Mouse (Mus musculus) hindbrain, embryonic 13.5 days (tissue): ENCODE results near the gene Gm11985. TPM values are rescaled to one million over a fixed set of nuclear protein-coding genes. Genes with fewer than 3 reads are reported as not detected.
A peak's percentile ranks its signal among the peaks of the same experiment; 100 is the strongest.

Experiments
- ATAC-seq: fragments of 200-750 bp; cut with Nextera tagmentation; 2 replicates; pipeline ENCODE4 v1.8.0; 2017; ENCODE audit warnings: moderate TSS enrichment; ENCODE audit not compliant: low FRiP score
- H3K27ac ChIP-seq: fragments of 300-500 bp; sonication (generic); 2 replicates; pipeline ENCODE4 v1.5.1; 2015; ENCODE audit warnings: inconsistent platforms, mild to moderate bottlenecking, moderate library complexity
- H3K27me3 ChIP-seq: fragments of 300-500 bp; sonication (generic); 2 replicates; pipeline ENCODE4 v1.6.1; 2015; ENCODE audit warnings: mild to moderate bottlenecking, inconsistent platforms
- H3K36me3 ChIP-seq: fragments of 300-500 bp; sonication (generic); 2 replicates; pipeline ENCODE4 v1.6.1; 2015; ENCODE audit warnings: mild to moderate bottlenecking, inconsistent platforms
- H3K4me1 ChIP-seq: fragments of 300-500 bp; sonication (generic); replicated peaks from 2 replicates; pipeline ENCODE4 v1.6.1; 2015; ENCODE audit warnings: inconsistent platforms
- H3K4me2 ChIP-seq: fragments of 300-500 bp; sonication (generic); 2 replicates; pipeline ENCODE4 v1.6.1; 2015; ENCODE audit warnings: inconsistent platforms, mild to moderate bottlenecking, moderate library complexity
- H3K4me3 ChIP-seq: fragments of 300-500 bp; sonication (generic); 2 replicates; pipeline ENCODE4 v1.5.1; 2015; ENCODE audit warnings: mild to moderate bottlenecking, inconsistent platforms
- H3K9ac ChIP-seq: fragments of 300-500 bp; sonication (generic); 2 replicates; pipeline ENCODE4 v1.6.1; 2015; ENCODE audit warnings: mild to moderate bottlenecking, inconsistent platforms
- H3K9me3 ChIP-seq: fragments of 300-500 bp; sonication (generic); 2 replicates; pipeline ENCODE4 v1.6.1; 2016; ENCODE audit warnings: inconsistent platforms
- WGBS: fragments of 180-500 bp; shearing (Covaris S2); methylation state at CpG from one replicate; pipeline ENCODE4 v1.1.7; 2015; 5-methylcytosine and 5-hydroxymethylcytosine counted together
- polyA plus RNA-seq: library from polyadenylated mRNA; unstranded; fragments of >200 nt; fragmentation: Nextera tagmentation; extraction: Ambion mirVana; gene quantifications from 2 replicates; pipeline ENCODE4 v1.2.1, GENCODE M21; 2015

Gm11985 gene
- polyA plus RNA-seq, 1 experiment from 2014 or later = not detected

DNA sequence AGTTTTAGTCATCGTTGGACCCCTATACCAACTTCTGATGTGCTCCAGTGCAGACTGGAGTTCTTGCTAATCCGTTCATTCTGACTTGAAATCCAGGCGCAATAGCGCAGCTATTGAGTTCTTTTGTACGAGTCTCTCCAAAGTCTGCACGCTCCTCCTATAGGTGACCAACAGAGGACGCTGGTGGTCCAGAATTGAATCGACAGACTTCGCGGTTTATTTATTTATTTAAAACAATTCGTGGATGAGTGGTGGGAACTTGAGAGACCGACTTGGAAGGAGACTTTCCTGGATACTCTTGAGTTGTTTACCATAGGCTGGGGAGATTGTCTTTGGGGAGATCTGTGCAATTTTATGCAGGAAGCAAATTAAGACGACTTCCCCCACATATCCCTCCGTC lies 26.4 kb upstream of the Gm11985 start:
- Histone ChIP-seq H3K36me3 (no peaks in the 10 kb centered on the region), H3K4me3 (peak overlapping the region; percentile 68), H3K4me1 (peaks cover 33% of the 10 kb centered on the region), H3K9ac (no peak overlapping the region), H3K9me3 (no peaks in the 10 kb centered on the region), H3K4me2 (peak overlapping the region; percentile 86), H3K27ac (no peak overlapping the region), H3K27me3 (peaks cover 35% of the 10 kb centered on the region)
- 8% methylated on average over 14 of the region's 14 CpGs for WGBS
- no peak for ATAC-seq

DNA sequence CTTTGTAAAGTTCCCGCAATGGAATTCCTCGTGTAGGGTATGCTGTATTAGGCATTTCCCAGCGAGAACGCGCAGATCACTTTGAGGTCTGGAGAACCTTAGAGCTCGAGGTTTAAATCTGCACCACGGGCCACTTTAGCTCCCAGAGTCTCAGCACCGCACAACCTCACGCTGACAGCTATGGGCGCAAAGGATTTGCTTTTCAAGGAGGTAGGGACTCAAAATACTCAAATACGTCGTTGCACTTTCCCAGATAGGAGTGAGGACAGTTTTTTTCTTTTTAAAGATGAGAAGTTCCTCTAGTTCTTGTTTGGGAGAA lies 25.9 kb upstream of the Gm11985 start:
- peak overlapping the region; percentile 86 for H3K4me2 ChIP-seq
- H3K4me3 ChIP-seq = peak overlapping the region; percentile 68
- peak overlapping the region; percentile 89 for H3K27ac ChIP-seq
- peaks cover 33% of the 10 kb centered on the region for H3K4me1 ChIP-seq
- no peaks in the 10 kb centered on the region for H3K36me3 ChIP-seq
- under 1% methylated on average over 12 of the region's 12 CpGs for whole genome bisulfite sequencing
- peak overlapping the region; percentile 82 for H3K9ac ChIP-seq
- ATAC-seq = no peak
- H3K9me3 ChIP-seq = no peaks in the 10 kb centered on the region
- H3K27me3 ChIP-seq = peaks cover 35% of the 10 kb centered on the region

DNA sequence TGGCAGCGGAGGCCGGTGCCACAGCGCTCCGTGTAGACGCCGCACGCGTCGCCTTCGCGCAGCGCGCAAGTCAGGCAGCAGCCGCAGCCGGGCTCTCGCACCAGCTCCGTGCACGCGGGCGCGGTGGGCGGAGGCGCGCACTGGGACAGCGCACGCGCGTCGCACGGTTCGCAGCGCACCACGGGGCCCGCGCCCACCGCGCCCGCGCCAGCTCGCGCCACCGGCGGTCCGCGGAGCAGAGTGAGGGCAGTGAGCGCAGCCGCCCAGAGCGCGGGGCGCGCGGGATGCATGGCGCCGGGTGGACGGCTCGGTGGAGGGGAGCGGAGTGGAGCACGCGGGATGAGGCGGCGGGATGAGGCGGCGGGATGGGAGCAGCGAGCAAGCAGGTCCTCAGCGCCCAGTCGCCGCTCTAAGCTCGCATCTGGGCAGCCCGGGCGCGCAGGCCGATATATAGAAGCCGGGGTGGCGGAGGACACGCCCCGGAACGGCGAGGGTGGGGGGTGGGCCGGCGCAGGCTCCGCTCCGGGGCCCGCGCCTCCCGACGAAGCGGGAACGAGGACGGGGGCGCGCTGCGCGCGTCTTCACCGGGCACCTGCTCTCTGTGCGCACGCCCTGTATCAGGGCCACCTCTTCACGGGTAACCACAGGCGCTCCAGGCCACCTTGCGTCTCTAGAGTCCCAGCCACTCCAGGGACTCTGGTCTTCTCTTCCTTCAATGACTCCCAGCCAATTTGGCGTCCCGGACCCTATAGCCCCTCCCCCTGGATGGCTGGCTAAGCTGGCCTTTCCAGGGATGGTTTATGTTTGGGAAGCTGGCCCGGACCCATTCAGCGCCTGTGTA lies 25.4 kb upstream of the Gm11985 start, which contains the start of gene Igfbp3:
Gene Igfbp3 (minus strand): TSS at position 423 of the 841 bp plus-strand sequence.
- no peaks in the 10 kb centered on the region for H3K36me3 ChIP-seq
- H3K4me3 ChIP-seq = peak within 1 kb of the TSS; percentile 68
- under 1% methylated on average over 99 of the region's 104 CpGs for WGBS
- peaks cover 33% of the 10 kb centered on the region for H3K4me1 ChIP-seq
- H3K27me3 ChIP-seq = peaks cover 35% of the 10 kb centered on the region
- no peaks in the 10 kb centered on the region for H3K9me3 ChIP-seq
- H3K4me2 ChIP-seq = peak within 1 kb of the TSS; percentile 86
- ATAC-seq = peak; percentile 93
- peak within 1 kb of the TSS; percentile 89 for H3K27ac ChIP-seq
- H3K9ac ChIP-seq = peak within 1 kb of the TSS; percentile 82

DNA sequence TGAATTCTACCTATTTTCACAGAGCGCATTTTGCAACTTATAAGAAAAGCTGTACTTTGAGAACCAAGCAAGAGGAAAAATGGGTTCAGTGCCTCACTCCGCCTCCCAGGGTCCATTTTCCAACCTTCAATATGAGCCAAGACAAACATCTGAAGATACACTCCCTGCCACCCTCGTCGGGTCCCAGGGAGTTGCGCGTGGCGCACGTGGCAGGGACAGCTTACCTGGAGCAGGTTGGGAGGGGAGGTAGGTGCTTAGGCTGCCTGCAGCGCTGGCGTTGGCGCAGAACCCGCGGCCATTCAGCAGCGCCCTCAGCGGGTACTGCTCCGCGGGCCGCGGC lies 24.8 kb upstream of the Gm11985 start:
- peaks cover 33% of the 10 kb centered on the region for H3K4me1 ChIP-seq
- peak overlapping the region; percentile 89 for H3K27ac ChIP-seq
- H3K4me2 ChIP-seq = peak overlapping the region; percentile 86
- H3K4me3 ChIP-seq = peak overlapping the region; percentile 68
- no peaks in the 10 kb centered on the region for H3K9me3 ChIP-seq
- 2% methylated on average over 19 of the region's 19 CpGs for WGBS
- no peak for ATAC-seq
- H3K9ac ChIP-seq = peak overlapping the region; percentile 82
- H3K27me3 ChIP-seq = peaks cover 35% of the 10 kb centered on the region
- H3K36me3 ChIP-seq = no peaks in the 10 kb centered on the region

DNA sequence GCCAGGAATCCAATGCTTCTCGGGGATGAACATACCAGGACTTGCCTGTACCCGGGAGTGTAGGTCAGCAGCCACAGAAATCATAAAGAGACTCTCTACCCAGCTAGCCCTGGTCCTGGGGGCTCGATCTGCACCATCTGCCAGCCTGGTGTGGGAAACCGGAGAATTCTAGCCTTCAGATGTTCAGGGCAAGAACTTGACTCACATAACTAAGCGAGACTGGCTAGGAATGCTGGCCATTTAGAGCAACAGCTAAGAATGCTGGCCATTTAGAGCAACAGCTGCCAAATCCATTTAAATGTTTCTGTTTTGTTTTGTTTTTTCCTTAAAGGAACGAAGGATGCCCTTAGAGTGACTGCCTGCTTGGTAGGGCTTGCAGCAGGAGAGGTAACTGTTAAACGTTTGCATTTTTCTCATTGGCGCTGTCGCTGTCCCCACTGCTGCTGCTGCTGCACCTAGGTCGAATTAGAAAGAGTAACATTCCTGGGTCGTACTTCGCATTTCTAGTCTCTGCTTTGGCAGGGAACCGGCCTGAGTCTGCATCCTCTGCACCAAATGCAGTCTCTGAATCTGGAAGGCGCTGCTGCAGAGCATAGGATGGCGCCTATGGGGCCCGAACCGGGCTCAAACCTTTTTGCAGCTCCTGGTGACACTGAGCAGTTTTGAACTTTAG lies 23.9 kb upstream of the Gm11985 start:
- WGBS = 20% methylated on average over 17 of the region's 17 CpGs
- peak overlapping the region; percentile 82; the same call in 1 of the 2 replicates for H3K9ac ChIP-seq

DNA sequence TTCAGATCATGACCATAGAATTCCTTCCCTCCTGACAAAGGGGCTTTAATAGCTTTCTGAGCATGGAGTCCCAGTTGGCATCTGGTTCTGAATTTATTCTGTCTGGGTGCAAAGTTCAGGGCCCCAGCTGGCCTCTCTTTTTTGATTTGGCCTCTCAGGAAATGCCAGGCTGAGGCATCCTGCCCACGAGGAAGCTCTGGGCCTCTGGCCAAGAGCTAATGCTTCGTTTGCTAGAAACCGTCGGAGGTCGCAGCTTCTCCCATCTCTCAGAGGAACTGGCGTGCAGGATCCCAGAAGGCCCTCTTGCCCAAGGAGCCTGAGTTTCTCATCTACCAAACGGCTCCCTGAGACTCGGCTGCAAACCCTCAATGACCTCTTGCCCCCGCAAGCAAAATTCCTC lies 22.8 kb upstream of the Gm11985 start:
- no peak overlapping the region for H3K9ac ChIP-seq
- no peak for ATAC-seq
- no peak overlapping the region; the same call in 1 of the 2 replicates for H3K4me2 ChIP-seq
- H3K9me3 ChIP-seq = no peaks in the 10 kb centered on the region
- H3K4me1 ChIP-seq = peaks cover 33% of the 10 kb centered on the region
- 19% methylated on average over 9 of the region's 9 CpGs for whole genome bisulfite sequencing
- no peak overlapping the region for H3K27ac ChIP-seq
- H3K4me3 ChIP-seq = no peak overlapping the region
- H3K27me3 ChIP-seq = peaks cover 34% of the 10 kb centered on the region
- no peaks in the 10 kb centered on the region for H3K36me3 ChIP-seq

More for the DNA sequence above, 23.9 kb upstream of the Gm11985 start:
- Histone ChIP-seq H3K4me1 (peaks cover 33% of the 10 kb centered on the region), H3K4me2 (peak overlapping the region; percentile 86), H3K27me3 (peaks cover 35% of the 10 kb centered on the region), H3K27ac (no peak overlapping the region), H3K9me3 (no peaks in the 10 kb centered on the region), H3K4me3 (peak overlapping the region; percentile 68), H3K36me3 (no peaks in the 10 kb centered on the region)
- no peak for ATAC-seq

DNA sequence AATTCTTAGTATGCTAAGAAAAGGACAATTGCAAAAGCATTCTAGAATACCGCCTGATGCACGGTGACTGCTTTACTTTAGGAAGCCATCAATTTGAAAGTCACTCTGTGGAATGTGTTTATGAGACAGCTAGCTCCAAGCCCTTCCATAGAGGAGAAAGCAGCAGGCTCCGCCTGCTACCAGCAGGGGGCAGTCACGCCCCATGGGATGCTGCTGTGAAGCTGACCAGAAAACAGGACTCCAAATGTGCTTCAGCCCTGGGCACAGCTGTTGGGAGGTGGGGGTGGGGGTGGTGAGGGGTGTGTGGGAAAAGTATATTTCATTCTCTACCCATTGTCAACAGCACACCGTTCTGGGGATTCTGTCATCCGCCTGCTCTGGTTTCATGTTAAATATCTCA lies 22.0 kb upstream of the Gm11985 start:
- Histone ChIP-seq H3K4me1 (peaks cover 33% of the 10 kb centered on the region), H3K4me3 (no peak overlapping the region), H3K9me3 (no peaks in the 10 kb centered on the region), H3K36me3 (no peaks in the 10 kb centered on the region), H3K27ac (no peak overlapping the region), H3K9ac (no peak overlapping the region), H3K27me3 (peaks cover 32% of the 10 kb centered on the region), H3K4me2 (no peak overlapping the region)
- no peak for ATAC-seq
- 13% methylated on average over 6 of the region's 6 CpGs for WGBS

DNA sequence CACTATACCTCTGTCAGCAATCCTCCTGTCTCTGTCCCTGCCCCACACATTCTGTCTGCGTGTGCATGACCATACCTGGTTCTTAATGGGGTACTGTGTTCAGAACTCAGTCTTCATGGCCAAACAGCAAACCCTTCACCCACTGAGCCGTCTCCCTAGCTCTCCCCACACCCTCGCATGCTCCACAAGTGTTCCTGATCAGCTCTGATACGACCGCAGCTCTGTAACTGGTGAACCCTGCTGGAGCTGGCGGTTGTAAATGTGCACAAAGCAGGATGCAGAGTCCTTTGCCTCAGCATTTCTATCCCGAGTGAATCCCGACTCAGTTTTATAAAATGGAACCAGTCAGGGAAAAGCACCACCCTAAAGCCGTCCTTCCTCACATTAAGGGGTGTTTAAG lies 15.5 kb upstream of the Gm11985 start:
- ATAC-seq = no peak
- Histone ChIP-seq H3K27ac (no peak overlapping the region), H3K4me3 (no peak overlapping the region), H3K4me1 (no peaks in the 10 kb centered on the region), H3K4me2 (no peak overlapping the region), H3K9ac (no peak overlapping the region), H3K36me3 (no peaks in the 10 kb centered on the region), H3K9me3 (no peaks in the 10 kb centered on the region), H3K27me3 (no peaks in the 10 kb centered on the region)
- 91% methylated on average over 9 of the region's 9 CpGs for WGBS

DNA sequence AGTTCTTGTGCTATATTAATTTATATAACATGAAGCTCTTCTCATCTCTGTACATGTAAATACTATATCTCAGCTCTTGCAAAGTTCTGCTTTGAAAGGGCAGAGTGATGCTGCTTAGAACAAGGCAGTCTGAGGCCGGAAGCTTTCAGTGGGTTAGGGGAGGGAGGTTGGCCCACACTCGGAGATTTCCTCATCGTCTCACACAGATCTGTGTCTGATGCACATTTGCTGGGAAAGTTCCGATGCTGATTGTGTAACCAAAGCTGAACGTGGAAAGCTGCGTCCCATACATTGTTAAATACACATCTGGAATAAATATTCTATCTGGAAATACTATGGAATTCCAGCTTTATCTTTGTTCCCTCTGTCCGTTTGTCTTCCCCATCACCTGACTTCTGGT lies 13.8 kb upstream of the Gm11985 start:
- Histone ChIP-seq H3K9me3 (no peaks in the 10 kb centered on the region), H3K9ac (no peak overlapping the region), H3K36me3 (no peaks in the 10 kb centered on the region), H3K4me3 (no peak overlapping the region), H3K4me2 (no peak overlapping the region), H3K27ac (no peak overlapping the region), H3K4me1 (no peaks in the 10 kb centered on the region), H3K27me3 (no peaks in the 10 kb centered on the region)
- ATAC-seq = no peak
- 87% methylated on average over 7 of the region's 7 CpGs for WGBS

DNA sequence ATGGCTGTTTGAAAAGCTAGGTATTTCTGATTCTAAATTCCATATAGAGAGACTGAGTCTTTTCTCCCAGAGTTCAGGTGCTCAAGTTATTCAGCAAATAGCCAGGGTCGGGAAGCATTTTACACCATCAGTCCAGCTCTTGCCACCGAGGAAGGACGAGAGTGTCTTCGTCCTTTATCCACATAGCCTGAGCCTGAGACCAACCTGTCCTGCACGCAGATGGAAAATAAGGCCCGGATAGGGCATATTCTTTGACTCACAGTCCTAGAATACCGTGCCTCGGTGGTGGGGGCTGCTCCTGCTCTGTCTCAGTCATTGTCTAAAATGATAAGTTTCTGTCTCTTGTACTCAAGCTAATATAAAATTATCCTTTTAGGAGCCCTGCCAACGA lies 12.0 kb upstream of the Gm11985 start:
- Histone ChIP-seq H3K9me3 (no peaks in the 10 kb centered on the region), H3K27ac (no peak overlapping the region), H3K27me3 (no peaks in the 10 kb centered on the region), H3K9ac (no peak overlapping the region), H3K4me2 (no peak overlapping the region), H3K4me3 (no peak overlapping the region), H3K4me1 (no peaks in the 10 kb centered on the region), H3K36me3 (no peaks in the 10 kb centered on the region)
- 84% methylated on average over 9 of the region's 9 CpGs for WGBS
- no peak for ATAC-seq

DNA sequence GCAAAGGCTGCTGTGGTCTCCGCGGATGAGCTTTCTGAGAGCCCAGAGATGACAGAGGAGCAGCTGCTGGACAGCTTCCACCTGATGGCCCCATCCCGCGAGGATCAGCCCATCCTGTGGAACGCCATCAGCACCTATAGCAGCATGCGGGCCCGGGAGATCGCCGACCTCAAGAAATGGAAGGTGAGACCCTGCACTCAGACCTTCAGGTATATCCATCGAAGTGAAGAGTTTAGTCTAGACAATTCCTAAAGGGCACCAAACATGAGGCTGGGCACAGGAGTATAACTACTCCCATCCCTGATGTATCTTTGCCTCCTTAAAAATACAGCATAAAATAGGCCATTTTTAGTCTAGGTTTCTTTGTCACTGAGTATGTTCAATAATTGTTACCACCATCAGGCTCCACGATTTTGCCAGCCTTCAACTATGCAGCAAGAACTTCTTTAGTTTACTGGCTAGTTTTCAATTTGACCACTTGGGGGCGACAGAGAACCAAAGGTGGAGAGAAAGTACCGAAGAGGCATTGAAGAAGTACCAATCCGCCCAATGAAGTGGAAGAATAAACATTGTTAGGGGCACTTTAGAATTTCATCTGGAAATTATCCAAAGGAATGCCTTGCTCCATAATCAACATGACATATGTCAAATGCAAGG lies 11.5 kb upstream of the Gm11985 start:
- ATAC-seq = peak; percentile 47; the same call in 1 of the 2 replicates
- Histone ChIP-seq H3K9me3 (no peaks in the 10 kb centered on the region), H3K27me3 (no peaks in the 10 kb centered on the region), H3K36me3 (no peaks in the 10 kb centered on the region), H3K27ac (no peak overlapping the region), H3K4me1 (no peaks in the 10 kb centered on the region), H3K9ac (no peak overlapping the region), H3K4me3 (no peak overlapping the region), H3K4me2 (no peak overlapping the region)
- 55% methylated on average over 14 of the region's 14 CpGs for WGBS

DNA sequence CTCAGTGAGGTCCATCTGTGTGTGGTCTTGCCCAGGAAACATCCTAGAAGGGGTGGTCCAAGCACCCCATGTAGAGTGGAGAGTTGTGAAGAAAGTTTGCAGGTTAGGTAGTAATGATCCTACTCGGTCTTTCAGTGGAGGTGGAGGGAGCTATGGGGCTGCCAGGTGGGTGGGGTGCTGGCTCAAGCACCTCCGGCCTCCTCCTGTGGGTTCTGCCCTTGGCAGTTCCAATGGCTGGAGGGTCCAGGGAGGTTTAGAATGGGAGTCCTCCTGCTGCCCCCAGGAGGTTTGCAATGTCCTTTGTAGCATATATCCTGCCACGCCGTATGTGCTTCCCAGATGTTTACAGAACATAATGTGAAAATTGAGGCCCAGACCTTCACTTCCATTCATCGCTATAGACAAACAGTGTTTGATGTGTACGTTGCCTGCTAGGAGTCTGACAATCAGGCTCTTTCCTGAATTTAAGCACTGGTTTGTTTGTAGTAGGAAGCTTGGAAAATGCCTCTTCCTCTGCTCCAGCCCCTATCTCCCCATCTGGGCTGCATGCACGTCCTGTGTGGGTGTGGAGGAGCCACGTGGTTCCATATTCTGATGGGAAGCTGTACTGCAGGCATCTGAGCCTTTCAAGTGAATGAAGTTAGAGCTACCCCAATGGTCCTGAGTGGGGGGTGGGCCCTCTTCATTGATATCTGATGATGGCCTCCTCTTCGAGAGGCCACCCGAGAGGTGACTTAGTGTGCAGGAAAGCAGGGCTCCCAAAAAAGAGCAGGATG lies 10.3 kb upstream of the Gm11985 start:
- Histone ChIP-seq H3K27me3 (no peaks in the 10 kb centered on the region), H3K4me3 (no peak overlapping the region), H3K4me2 (no peak overlapping the region), H3K27ac (no peak overlapping the region), H3K9me3 (no peaks in the 10 kb centered on the region), H3K4me1 (no peaks in the 10 kb centered on the region), H3K9ac (no peak overlapping the region), H3K36me3 (no peaks in the 10 kb centered on the region)
- WGBS = 88% methylated on average over 10 of the region's 10 CpGs
- ATAC-seq = no peak
